In genomic region chr10:95059078-95059477, GRCm38 (mm10) we compare ENCODE assay signal across 15 mouse cellular contexts.
"Had no signal": no experiment of that assay in that cellular context is flagged by ENCODE, and none has a peak within 500 bp of the region (broad histone marks: within the 10 kb centered on the region; RNA-seq: fewer than 3 reads in every experiment).

No protein-coding gene starts in this region.

- DNase-seq: kidney, adult 11 months; kidney, postnatal 25 days; layer of hippocampus, adult 9-11 months; layer of hippocampus, postnatal 36 days; retina, postnatal 1 day; right cerebral cortex, postnatal 4 days; spleen, adult 18-20 months; thymus, adult 18-20 months; thymus, postnatal 14 days had no signal

- H3K4me1 ChIP-seq: kidney, embryonic 15.5 days; liver, embryonic 12.5 days; midbrain, embryonic 12.5 days had no signal

- H3K4me3 ChIP-seq: kidney, embryonic 15.5 days; limb, embryonic 15.5 days; liver, embryonic 12.5 days; midbrain, embryonic 12.5 days; neural tube, embryonic 13.5 days had no signal

- H3K9ac ChIP-seq: kidney, embryonic 15.5 days; limb, embryonic 15.5 days; liver, embryonic 12.5 days; midbrain, embryonic 12.5 days; neural tube, embryonic 13.5 days had no signal

- H3K27ac ChIP-seq: kidney, embryonic 15.5 days; limb, embryonic 15.5 days; liver, embryonic 12.5 days; midbrain, embryonic 12.5 days; neural tube, embryonic 13.5 days had no signal

- ATAC-seq: liver, embryonic 12.5 days; midbrain, embryonic 16.5 days had no signal

- H3K27me3 ChIP-seq: kidney, embryonic 15.5 days; limb, embryonic 15.5 days; liver, embryonic 12.5 days; midbrain, embryonic 12.5 days; neural tube, embryonic 13.5 days had no signal

- H3K36me3 ChIP-seq: kidney, embryonic 15.5 days; limb, embryonic 15.5 days; liver, embryonic 12.5 days; midbrain, embryonic 12.5 days; neural tube, embryonic 13.5 days had no signal

- H3K4me2 ChIP-seq: kidney, embryonic 15.5 days; limb, embryonic 15.5 days; liver, embryonic 12.5 days; midbrain, embryonic 12.5 days; neural tube, embryonic 13.5 days had no signal

- H3K9me3 ChIP-seq: kidney, embryonic 15.5 days; limb, embryonic 15.5 days; liver, embryonic 12.5 days; midbrain, embryonic 12.5 days; neural tube, embryonic 13.5 days had no signal
